Mouse (Mus musculus) gonadal fat pad, adult 2 months (tissue): Measurements from ENCODE around the gene Rln1. TPM values are rescaled to one million over a fixed set of nuclear protein-coding genes. Genes with fewer than 3 reads are reported as not detected.

ENCODE experiments used
- DNase-seq: peaks from one replicate; pipeline ENCODE4 v3.0.0-alpha.2; 2012; ENCODE audit warnings: low read depth
- polyA plus RNA-seq: library from polyadenylated mRNA; depleted of rRNA; stranded (reverse); fragments of >200 nt; gene quantifications from 2 replicates; pipeline ENCODE4 v1.2.3, GENCODE M21; 2012; rRNA removed

The Rln1 gene
- polyA plus RNA-seq, 1 experiment: not detected

DNA sequence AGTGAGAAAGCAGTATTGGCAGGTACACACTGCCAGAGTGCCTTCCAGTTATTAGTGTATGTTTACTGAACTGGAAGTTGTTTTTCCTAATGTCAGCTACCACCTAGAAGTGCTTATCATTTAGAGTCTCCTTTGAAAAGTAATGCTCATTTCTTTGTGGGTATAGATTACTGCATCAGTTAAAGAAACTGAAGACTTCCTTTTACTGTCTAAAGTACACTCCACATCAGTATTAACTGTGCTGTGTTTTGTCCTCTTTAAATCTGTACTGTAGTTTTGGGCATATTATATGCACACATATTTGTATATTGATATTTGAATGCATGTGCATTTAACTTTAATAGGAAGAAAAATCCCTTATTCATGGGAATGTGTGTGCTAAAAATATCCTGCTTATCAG is 38.3 kb downstream of the Rln1 start:
- no peak for DNase-seq

DNA sequence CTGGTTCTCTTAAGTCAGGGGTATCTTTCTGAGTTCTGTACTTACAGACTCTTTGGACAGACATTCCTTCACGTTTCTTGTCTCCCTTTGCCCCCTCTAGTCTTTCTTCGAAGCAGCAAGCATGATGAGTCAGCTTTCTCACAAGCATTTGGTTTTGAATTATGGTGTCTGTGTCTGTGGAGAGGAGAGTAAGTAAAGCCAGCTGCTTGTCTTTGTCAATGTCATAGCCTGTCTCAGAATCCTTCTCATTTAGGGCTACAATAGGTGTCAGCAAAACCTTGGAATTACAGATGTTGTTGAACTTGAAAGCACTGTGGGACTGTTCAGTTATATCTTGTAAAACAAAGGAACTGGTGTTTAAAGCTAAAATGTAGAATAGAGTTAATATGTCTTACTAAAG is 39.7 kb downstream of the Rln1 start:
- no peak for DNase-seq

DNA sequence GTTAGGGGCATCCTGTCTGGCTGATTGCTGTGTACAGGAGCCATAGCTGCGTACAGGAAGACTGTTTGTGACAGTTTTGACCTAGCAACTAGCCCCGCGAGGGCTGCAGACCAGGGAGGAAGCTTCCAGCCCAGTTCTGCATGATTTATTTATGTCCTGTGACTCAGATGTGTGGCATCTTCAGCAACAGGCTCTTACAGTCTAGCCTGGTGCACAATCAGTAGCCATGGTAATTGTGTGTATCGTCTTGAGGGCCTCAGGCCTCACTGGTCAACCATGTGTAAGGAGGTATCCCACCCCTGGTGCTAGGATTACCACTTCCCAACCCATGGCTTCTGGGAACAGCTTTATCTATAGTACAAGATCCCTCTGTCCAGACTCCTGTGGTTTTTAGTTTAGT is 41.9 kb downstream of the Rln1 start:
- no peak for DNase-seq

DNA sequence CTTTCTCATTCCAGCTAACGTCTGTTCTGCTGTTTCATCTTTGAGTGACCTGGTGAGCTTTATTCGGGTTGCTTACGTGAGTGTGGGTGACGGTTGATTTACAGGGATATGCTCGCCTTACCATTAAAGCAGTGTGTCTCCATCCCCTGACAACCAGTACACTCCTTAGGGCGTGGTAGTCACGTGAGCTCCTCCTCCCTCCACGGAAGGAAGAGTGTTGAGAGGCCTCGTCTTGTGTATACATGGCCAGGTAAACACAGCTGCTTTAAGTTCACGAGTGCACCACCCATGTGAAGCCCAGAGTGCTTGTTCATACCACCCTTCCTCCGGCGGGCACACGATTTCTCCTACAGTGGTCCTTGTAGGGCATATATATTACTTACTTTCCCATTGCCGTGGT is 42.9 kb downstream of the Rln1 start:
- no peak for DNase-seq

DNA sequence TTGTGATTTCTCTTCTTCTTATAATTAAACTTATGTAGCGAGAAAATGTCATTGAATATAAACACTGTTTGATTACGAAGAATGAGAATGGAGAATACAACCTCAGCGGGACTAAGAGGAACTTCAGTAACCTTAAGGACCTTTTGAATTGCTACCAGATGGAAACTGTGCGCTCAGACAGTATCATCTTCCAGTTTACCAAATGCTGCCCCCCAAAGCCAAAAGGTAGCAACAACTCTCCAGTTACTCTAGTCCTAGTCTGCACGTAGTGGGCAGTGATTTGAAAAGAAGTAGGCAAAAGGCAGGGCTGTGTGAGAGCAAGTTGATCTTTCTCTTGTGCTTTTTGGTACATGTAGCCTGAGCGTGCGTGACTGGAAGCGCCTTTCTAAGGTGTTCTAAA is 46.6 kb downstream of the Rln1 start:
- DNase-seq: no peak

DNA sequence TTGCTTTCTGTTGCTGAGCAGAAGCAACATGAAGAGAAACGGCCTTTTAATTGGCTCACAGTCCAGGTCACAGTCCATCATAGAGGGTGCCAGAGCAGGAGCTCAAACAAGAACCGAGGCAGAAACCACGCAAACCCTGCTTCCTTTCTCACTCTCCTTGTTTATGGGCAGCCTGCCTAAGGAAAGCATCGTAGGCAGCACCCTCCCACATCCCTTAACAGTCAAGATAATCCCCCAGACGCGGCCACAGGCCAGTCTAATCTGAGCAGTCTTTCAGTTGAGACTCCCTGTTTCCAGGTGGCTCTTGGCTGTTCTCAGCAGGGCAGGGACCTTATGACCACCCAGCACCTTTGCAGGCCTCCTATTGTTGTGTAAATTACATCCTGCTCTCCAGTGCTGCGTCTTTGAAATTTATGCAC is 49.0 kb downstream of the Rln1 start:
- DNase-seq: no peak

Other genes starting within 250 kb of the Rln1 start
- gene Rcl1, start 233.3 kb downstream of the Rln1 start, polyA plus RNA-seq: 18.5 and 19.6 TPM in 2 replicates
- gene Jak2, start 82.8 kb downstream of the Rln1 start, polyA plus RNA-seq: 11.7 and 13.4 TPM in 2 replicates
- 22.0 and 26.9 TPM in 2 replicates for gene Insl6, start 9.3 kb downstream of the Rln1 start, polyA plus RNA-seq
- 42.7 and 54.3 TPM in 2 replicates for gene Plgrkt, start 32.7 kb upstream of the Rln1 start, polyA plus RNA-seq
- gene Cd274, start 32.8 kb upstream of the Rln1 start, polyA plus RNA-seq: 5.6 and 7.4 TPM in 2 replicates
- gene Pdcd1lg2, start 76.2 kb upstream of the Rln1 start, polyA plus RNA-seq: 0.11 TPM in 1 of 2 replicates, not detected in the other
- 16.9 and 17.6 TPM in 2 replicates for gene Ric1, start 187.6 kb upstream of the Rln1 start, polyA plus RNA-seq